19 mouse cellular contexts compared by ENCODE assay signal in genomic region chr10:81553807-81554755, GRCm38 (mm10). TPM values are rescaled to one million over a fixed set of nuclear protein-coding genes. Genes with fewer than 3 reads are reported as not detected.
DNase-seq lines count a peak whose midpoint lies in the region; TF ChIP-seq lines count a peak whose summit lies in the region.
"Had no signal": no experiment of that assay in that cellular context is flagged by ENCODE, and none has a peak within 500 bp of the region (broad histone marks: within the 10 kb centered on the region; RNA-seq: fewer than 3 reads in every experiment).

No protein-coding gene starts in this region.

- no peaks in the 10 kb centered on the region for H3K27me3 ChIP-seq in spleen, adult 2 months (ENCODE audit: control insufficient read depth, insufficient read depth, low read length)
- H3K27me3 ChIP-seq in splenic B cell, adult 2 months (ENCODE audit: control insufficient read depth, insufficient read depth, low read length, poor library complexity, severe bottlenecking), result no peaks in the 10 kb centered on the region
- H3K27me3 ChIP-seq: embryonic facial prominence, embryonic 13.5 days; forebrain, embryonic 13.5 days; heart, embryonic 12.5 days; intestine, embryonic 15.5 days; Patski had no signal

- peak overlapping the region; percentile 24; the same call in 1 of the 2 replicates for H3K27ac ChIP-seq in spleen, adult 2 months (ENCODE audit: insufficient read depth, low read length)
- H3K27ac ChIP-seq: embryonic facial prominence, embryonic 13.5 days; forebrain, embryonic 13.5 days; hindbrain, embryonic 10.5 days; hindbrain, embryonic 14.5 days; intestine, embryonic 15.5 days had no signal

- no peak for TF ChIP-seq CTCF in spleen, adult 2 months (IDR thresholded peaks at IDR 0.05; ENCODE audit: extremely low read depth, insufficient read depth, insufficient read length, insufficient replicate concordance)

- peaks cover 8% of the 10 kb centered on the region; the same call in 1 of the 2 replicates for H3K4me1 ChIP-seq in spleen, adult 2 months (ENCODE audit: control insufficient read depth, insufficient read depth, insufficient read length)

- H3K4me3 ChIP-seq in spleen, adult 2 months (ENCODE audit: extremely low read depth, insufficient read depth, insufficient read length), result no peak overlapping the region
- H3K4me3 ChIP-seq: embryonic facial prominence, embryonic 13.5 days; forebrain, embryonic 13.5 days; heart, embryonic 12.5 days; hindbrain, embryonic 10.5 days; intestine, embryonic 15.5 days had no signal

- peak; percentile 30 for DNase-seq in cerebellum, adult 11-12 months
- no peak for DNase-seq in cerebellum, postnatal 25 days
- no peak for DNase-seq in spleen, adult 2 months (ENCODE audit: low read depth in 1 of 2, low spot score in 2 of 2)
- no peak for DNase-seq in spleen, postnatal 14 days (ENCODE audit: low spot score in 2 of 2)
- peak; percentile 70 for DNase-seq in ES-CJ7 (ENCODE audit: low read depth, low spot score)
- DNase-seq in splenic B cell, adult 2 months (ENCODE audit: low read depth, low spot score), result peak; percentile 76
- DNase-seq in gastrocnemius, adult 8-10 months (ENCODE audit: low spot score in 2 of 2), result no peak
- no peak for DNase-seq in urinary bladder, adult 2 months (ENCODE audit: low spot score)
- DNase-seq: adrenal gland, adult 2 months; adrenal gland, postnatal 25 days; forebrain, postnatal 0 days; gastrocnemius, postnatal 25 days had no signal

- no peak for TF ChIP-seq POLR2A in spleen, adult 2 months (IDR thresholded peaks at IDR 0.05; ENCODE audit: low read depth, low read length)

- no peaks in the 10 kb centered on the region for H3K36me3 ChIP-seq in spleen, adult 2 months (ENCODE audit: control insufficient read depth, insufficient read depth, low read length)
- no peaks in the 10 kb centered on the region for H3K36me3 ChIP-seq in splenic B cell, adult 2 months (ENCODE audit: control insufficient read depth, insufficient read depth, low read length, poor library complexity, severe bottlenecking)
- H3K36me3 ChIP-seq: embryonic facial prominence, embryonic 13.5 days; heart, embryonic 12.5 days; hindbrain, embryonic 10.5 days; intestine, embryonic 15.5 days had no signal

- WGBS in spleen, adult 2 months, result 46% methylated on average over 6 of the region's 6 CpGs

RNA-seq across cellular contexts. Expression of gene Aes, which starts 5.2 kb away (rescaled TPM):
- 702 and 1,172 TPM in 2 replicates for polyA plus RNA-seq in spleen, adult 2 months (2012; rRNA removed)
- total RNA-seq in gastrocnemius, adult 8-10 months (2022), result 100 to 1,000 TPM; 851 to 988 (median 920) TPM
- 385 and 562 TPM in 2 replicates for polyA plus RNA-seq in urinary bladder, adult 2 months (2012; rRNA removed)

RNA-seq across cellular contexts. Expression of gene Gna11, which starts 9.1 kb away (rescaled TPM):
- 33.8 and 38.9 TPM in 2 replicates for polyA plus RNA-seq in spleen, adult 2 months (2012; rRNA removed)
- total RNA-seq in gastrocnemius, adult 8-10 months (2022), result 10 to 100 TPM; 26.2 to 30.7 (median 28.4) TPM
- 84.0 and 88.5 TPM in 2 replicates for polyA plus RNA-seq in urinary bladder, adult 2 months (2012; rRNA removed)

RNA-seq across cellular contexts. Expression of gene Tle2, which starts 20.3 kb away (rescaled TPM):
- 49.9 and 58.6 TPM in 2 replicates for polyA plus RNA-seq in spleen, adult 2 months (2012; rRNA removed)
- 1 to 10 TPM; 3.1 to 4.3 (median 4.0) TPM for total RNA-seq in gastrocnemius, adult 8-10 months (2022)
- polyA plus RNA-seq in urinary bladder, adult 2 months (2012; rRNA removed), result 67.4 and 93.4 TPM in 2 replicates

RNA-seq across cellular contexts. Expression of gene Gna15, which starts 30.1 kb away (rescaled TPM):
- 14.8 and 15.1 TPM in 2 replicates for polyA plus RNA-seq in spleen, adult 2 months (2012; rRNA removed)
- under 1 TPM; 0.19 to 0.80 (median 0.24) TPM for total RNA-seq in gastrocnemius, adult 8-10 months (2022)
- 16.1 and 16.2 TPM in 2 replicates for polyA plus RNA-seq in urinary bladder, adult 2 months (2012; rRNA removed)
- polyA plus RNA-seq: Patski had no signal

RNA-seq across cellular contexts. Expression of gene Tle6, which starts 46.8 kb away (rescaled TPM):
- 14.3 and 15.6 TPM in 2 replicates for polyA plus RNA-seq in spleen, adult 2 months (2012; rRNA removed)
- total RNA-seq in gastrocnemius, adult 8-10 months (2022), result 1 to 10 TPM; 4.1 to 6.9 (median 5.3) TPM
- polyA plus RNA-seq in urinary bladder, adult 2 months (2012; rRNA removed), result 38.1 and 47.5 TPM in 2 replicates

Comparison
In these comparisons a context has a peak if more than half of its experiments do, and no peak if none do; other contexts are left out.
1. DNase-seq: peak in cerebellum, adult 11-12 months (single experiment), ES-CJ7 (single experiment) and splenic B cell, adult 2 months (single experiment); none in cerebellum, postnatal 25 days (0 of 2), spleen, adult 2 months (0 of 2), spleen, postnatal 14 days (0 of 2), gastrocnemius, adult 8-10 months (0 of 2) and urinary bladder, adult 2 months (single experiment).